Mouse (Mus musculus) ES-Bruce4 (cell line): Measurements from ENCODE around the gene Pheta1. TPM values are rescaled to one million over a fixed set of nuclear protein-coding genes. Genes with fewer than 3 reads are reported as not detected.

Source experiments
- H3K27ac ChIP-seq: 2 replicates; pipeline ENCODE4 v1.5.1; 2012; ENCODE audit warnings: low read length, inconsistent platforms; ENCODE audit not compliant: insufficient read depth
- H3K27me3 ChIP-seq: 2 replicates; pipeline ENCODE4 v1.6.1; 2012; ENCODE audit warnings: mild to moderate bottlenecking, low read length, inconsistent platforms; ENCODE audit not compliant: control insufficient read depth, poor library complexity, insufficient read depth, severe bottlenecking
- H3K36me3 ChIP-seq: 2 replicates; pipeline ENCODE4 v1.6.1; 2012; ENCODE audit warnings: inconsistent platforms, mild to moderate bottlenecking, low read length, moderate library complexity; ENCODE audit not compliant: control insufficient read depth, poor library complexity, insufficient read depth, severe bottlenecking
- H3K4me1 ChIP-seq: one replicate; pipeline ENCODE4 v1.8.1; 2011; ENCODE audit warnings: low read length; ENCODE audit not compliant: control insufficient read depth, insufficient read depth
- H3K4me3 ChIP-seq: 2 replicates; pipeline ENCODE4 v1.5.1; 2011; ENCODE audit warnings: low read depth, mild to moderate bottlenecking, low read length
- H3K9ac ChIP-seq: 2 replicates; pipeline ENCODE4 v1.6.1; 2012; ENCODE audit warnings: low read depth, mild to moderate bottlenecking, inconsistent platforms; ENCODE audit not compliant: poor library complexity, severe bottlenecking
- H3K9me3 ChIP-seq: replicated peaks from 2 replicates; pipeline ENCODE4 v1.6.1; 2012; ENCODE audit warnings: mild to moderate bottlenecking, low read length, inconsistent platforms; ENCODE audit not compliant: control insufficient read depth, poor library complexity, insufficient read depth, severe bottlenecking
- CTCF ChIP-seq: IDR thresholded peaks from one replicate; pipeline ENCODE4 v1.8.1; 2011; ENCODE audit warnings: low read depth, low read length
- EP300 ChIP-seq: IDR thresholded peaks from 2 replicates; pipeline ENCODE4 v1.6.1; 2011; ENCODE audit warnings: low read depth, low read length; ENCODE audit not compliant: insufficient read depth
- POLR2A ChIP-seq: IDR thresholded peaks from one replicate; pipeline ENCODE4 v1.8.1; 2011; ENCODE audit warnings: low read length; ENCODE audit not compliant: insufficient read depth
- polyA plus RNA-seq: library from polyadenylated mRNA; stranded (reverse); fragments of >200 nt; gene quantifications from 2 replicates; pipeline ENCODE4 v1.2.4, GENCODE M21; 2011; ENCODE audit warnings: low read depth; ENCODE audit not compliant: missing spikeins, insufficient read depth, insufficient read length

Gene Pheta1
- polyA plus RNA-seq, 1 experiment: 5.8 TPM

DNA sequence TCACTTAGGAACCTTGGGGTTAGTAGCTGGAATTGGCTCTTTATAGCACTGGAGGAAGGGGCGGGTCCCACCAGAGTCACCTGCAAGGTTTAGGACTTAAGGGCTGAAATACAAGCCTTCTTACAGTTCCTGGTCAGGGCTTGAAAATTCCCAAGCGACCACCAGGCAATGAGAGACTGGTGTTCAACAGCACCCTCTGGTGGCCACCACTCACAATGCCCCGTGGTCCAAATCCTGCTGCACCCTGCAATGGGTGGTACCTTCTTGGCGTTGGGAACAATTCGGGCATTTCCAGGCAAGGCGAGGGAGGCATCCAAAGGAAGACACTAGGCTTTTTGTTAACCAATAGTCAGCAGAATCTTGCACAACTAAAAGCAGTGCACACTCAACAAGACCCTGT is 30.4 kb downstream of the Pheta1 start:
- H3K9me3 ChIP-seq: no peaks in the 10 kb centered on the region
- no peak overlapping the region for H3K4me3 ChIP-seq
- peaks cover 7% of the 10 kb centered on the region for H3K4me1 ChIP-seq
- TF ChIP-seq POLR2A (no peak), CTCF (peak; percentile 94)
- H3K9ac ChIP-seq: no peak overlapping the region
- no peaks in the 10 kb centered on the region for H3K27me3 ChIP-seq
- H3K27ac ChIP-seq: no peak overlapping the region
- H3K36me3 ChIP-seq: no peaks in the 10 kb centered on the region

DNA sequence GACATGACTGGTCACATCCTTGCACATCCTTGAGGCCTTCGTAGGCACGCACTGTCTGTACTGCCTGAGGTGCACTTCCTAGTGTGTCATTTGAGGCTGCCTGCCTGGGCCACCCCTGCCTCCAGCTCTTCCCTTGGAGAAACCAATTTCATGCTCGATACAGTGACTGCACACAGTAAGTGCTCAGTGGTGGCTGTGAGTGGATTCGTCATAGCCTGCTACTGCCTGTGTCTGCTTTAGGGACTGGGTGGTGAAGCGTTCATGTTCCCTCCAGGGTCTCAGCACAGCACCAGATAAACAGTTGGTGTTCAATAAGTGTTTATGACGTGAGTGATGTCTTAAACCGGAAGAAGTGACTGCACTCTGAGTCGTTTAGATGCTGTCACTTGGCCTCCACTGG is 34.6 kb downstream of the Pheta1 start:
- Histone ChIP-seq H3K4me1 (peaks cover 7% of the 10 kb centered on the region), H3K9me3 (no peaks in the 10 kb centered on the region), H3K9ac (no peak overlapping the region), H3K4me3 (no peak overlapping the region), H3K36me3 (no peaks in the 10 kb centered on the region), H3K27me3 (no peaks in the 10 kb centered on the region), H3K27ac (no peak overlapping the region)
- no peak for TF ChIP-seq EP300

DNA sequence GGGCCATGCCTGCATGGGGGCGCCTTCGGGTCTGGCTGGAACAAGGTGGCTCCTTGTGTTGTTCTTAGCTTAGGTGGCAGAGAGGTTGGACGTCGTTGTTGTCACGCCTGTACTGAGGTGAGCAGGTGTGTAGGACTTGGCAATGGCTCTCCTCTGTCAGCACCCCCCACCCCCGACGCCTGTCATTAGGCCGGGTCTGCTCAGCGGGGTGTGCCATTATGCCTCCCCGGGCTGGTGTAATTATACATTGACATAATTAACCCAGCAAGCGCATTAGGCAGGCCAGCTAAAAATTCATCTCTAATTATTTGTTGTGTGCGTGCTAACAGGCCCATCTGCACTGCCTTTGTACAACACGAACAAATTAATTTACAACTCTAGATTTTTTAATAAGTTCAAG is 40.6 kb downstream of the Pheta1 start:
- Histone ChIP-seq H3K9me3 (no peaks in the 10 kb centered on the region), H3K4me3 (no peak overlapping the region), H3K36me3 (no peaks in the 10 kb centered on the region), H3K27ac (no peak overlapping the region), H3K27me3 (no peaks in the 10 kb centered on the region), H3K9ac (no peak overlapping the region), H3K4me1 (no peaks in the 10 kb centered on the region)
- TF ChIP-seq EP300 (no peak), CTCF (no peak), POLR2A (no peak)

DNA sequence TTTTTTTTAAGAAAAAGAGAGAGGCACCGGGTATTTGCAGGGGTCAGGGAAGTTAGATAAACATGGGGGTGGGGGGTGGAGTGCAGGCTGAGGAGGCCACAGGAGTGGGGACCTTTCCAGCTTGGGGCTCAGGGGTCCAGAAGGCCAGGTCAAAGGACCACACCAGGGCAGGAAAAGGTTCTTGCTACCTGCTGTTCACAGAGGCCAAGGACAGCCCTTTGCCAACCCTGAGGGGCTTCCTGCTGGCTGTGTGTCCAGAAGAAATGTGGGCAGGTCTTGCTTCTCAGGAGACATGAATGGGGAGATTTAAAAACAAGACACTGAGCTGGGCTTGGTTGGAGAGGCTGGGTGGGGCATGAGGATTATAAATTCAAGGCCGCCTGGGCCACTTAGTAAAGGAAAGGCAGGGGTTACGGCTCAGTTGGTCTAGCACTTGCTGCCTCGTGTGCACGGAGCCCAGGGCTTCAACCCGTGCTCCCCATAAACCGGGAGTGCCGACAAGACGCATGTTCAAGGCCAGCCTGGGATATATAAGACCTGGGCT is 41.1 kb downstream of the Pheta1 start:
- H3K27me3 ChIP-seq: no peaks in the 10 kb centered on the region
- TF ChIP-seq POLR2A (no peak), CTCF (no peak), EP300 (0 out of 2 replicates have a peak, but pooled peaks have one; percentile 40)
- no peaks in the 10 kb centered on the region for H3K36me3 ChIP-seq
- H3K9ac ChIP-seq: no peak overlapping the region
- H3K9me3 ChIP-seq: no peaks in the 10 kb centered on the region
- no peak overlapping the region for H3K27ac ChIP-seq
- H3K4me3 ChIP-seq: no peak overlapping the region
- H3K4me1 ChIP-seq: no peaks in the 10 kb centered on the region

DNA sequence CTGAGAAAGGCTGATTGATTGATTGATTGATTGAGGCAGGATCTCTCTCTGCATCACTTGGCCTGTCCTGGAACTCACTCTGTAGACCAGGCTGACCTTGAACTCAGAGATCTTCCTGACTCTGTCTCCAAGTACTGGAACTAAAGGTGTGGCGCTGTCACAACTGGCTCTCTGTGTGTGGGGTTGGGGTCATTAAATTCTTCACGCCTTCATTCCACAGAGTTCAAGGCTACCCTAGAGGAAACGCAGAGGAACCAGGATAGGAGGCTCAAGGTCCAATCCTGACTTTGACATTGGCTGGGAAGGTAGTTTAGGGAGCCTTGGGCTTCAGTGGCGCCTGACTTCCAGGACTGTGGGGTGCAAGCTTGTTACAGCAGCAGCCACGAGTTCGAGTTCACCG is 42.1 kb downstream of the Pheta1 start:
- TF ChIP-seq CTCF (no peak), POLR2A (no peak), EP300 (no peak)
- Histone ChIP-seq H3K36me3 (no peaks in the 10 kb centered on the region), H3K9ac (no peak overlapping the region), H3K9me3 (no peaks in the 10 kb centered on the region), H3K4me3 (no peak overlapping the region), H3K27me3 (no peaks in the 10 kb centered on the region), H3K27ac (no peak overlapping the region), H3K4me1 (no peaks in the 10 kb centered on the region)

DNA sequence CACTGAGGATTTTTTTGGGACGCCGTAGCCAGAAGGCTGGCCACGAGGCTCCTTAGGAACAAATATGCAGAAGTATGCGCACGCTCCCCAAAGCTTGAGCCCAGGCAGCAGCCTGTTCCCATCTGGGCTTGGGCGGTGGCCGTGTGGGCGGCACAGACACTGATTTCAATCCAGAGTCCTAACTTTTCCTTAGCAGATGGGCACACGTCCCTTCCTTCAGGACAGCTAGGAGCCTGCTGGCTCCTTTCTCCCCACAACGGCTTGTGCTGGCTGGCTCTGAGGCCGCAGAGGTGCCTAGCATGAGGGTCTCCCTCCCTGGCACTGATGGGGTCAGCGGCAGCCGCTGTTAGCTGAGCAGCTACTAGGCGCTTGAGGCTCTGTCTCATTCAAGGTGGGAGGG is 43.5 kb downstream of the Pheta1 start:
- Histone ChIP-seq H3K36me3 (no peaks in the 10 kb centered on the region), H3K4me3 (no peak overlapping the region), H3K4me1 (no peaks in the 10 kb centered on the region), H3K9ac (no peak overlapping the region), H3K27ac (no peak overlapping the region), H3K9me3 (no peaks in the 10 kb centered on the region), H3K27me3 (no peaks in the 10 kb centered on the region)
- no peak for TF ChIP-seq POLR2A
- TF ChIP-seq CTCF: no peak
- no peak for TF ChIP-seq EP300
